Mouse (Mus musculus) frontal cortex, postnatal 36 days (tissue): Measurements from ENCODE around the gene Col10a1.
"Not testable (repeated sequence)": the region's sequence is repeated elsewhere in the genome, so short reads cannot be mapped to it uniquely, and the experiment has no call there.

Experiments
- DNase-seq, 2 experiments: peaks; one replicate each; pipeline ENCODE4 v3.0.0; 2022; ENCODE audit warnings: low spot score in 2 of 2

Gene Col10a1

GRCm38 (mm10) chr10:34389681-34390080 is at the start of gene Col10a1:
Gene Col10a1, plus strand, starts transcription at chr10:34389981.
- no peak for DNase-seq

GRCm38 (mm10) chr10:34341014-34341413 is 48.8 kb upstream of the Col10a1 start:
- DNase-seq, result no peak

GRCm38 (mm10) chr10:34341886-34342285 is 47.9 kb upstream of the Col10a1 start:
- no peak for DNase-seq

- no peak for DNase-seq
Measured at GRCm38 (mm10) chr10:34352166-34352565, 37.6 kb upstream of the Col10a1 start.

GRCm38 (mm10) chr10:34358263-34358662 is 31.5 kb upstream of the Col10a1 start:
- DNase-seq, result no peak

- no peak for DNase-seq
Measured at GRCm38 (mm10) chr10:34363756-34364155, 26.0 kb upstream of the Col10a1 start.

- DNase-seq, result peak in 1 of 2 experiments; percentile 26
Measured at GRCm38 (mm10) chr10:34368138-34368537, 21.6 kb upstream of the Col10a1 start.

GRCm38 (mm10) chr10:34373332-34373731 is 16.4 kb upstream of the Col10a1 start:
- no peak for DNase-seq

GRCm38 (mm10) chr10:34385636-34386035 is 4.1 kb upstream of the Col10a1 start:
- no peak for DNase-seq

GRCm38 (mm10) chr10:34396959-34397358 is 7.2 kb downstream of the Col10a1 start:
- no peak for DNase-seq

GRCm38 (mm10) chr10:34399267-34399666 is 9.5 kb downstream of the Col10a1 start:
- DNase-seq, result no peak

GRCm38 (mm10) chr10:34418204-34418756 is 28.5 kb downstream of the Col10a1 start, which contains the start of gene Nt5dc1:
Gene Nt5dc1, minus strand, starts transcription at chr10:34418552.
- DNase-seq, result peak; percentile 85 to 89

GRCm38 (mm10) chr10:34418794-34419193 is 29.0 kb downstream of the Col10a1 start:
- not testable (repeated sequence) for DNase-seq

GRCm38 (mm10) chr10:34431783-34432182 is 42.0 kb downstream of the Col10a1 start:
- no peak for DNase-seq

- not testable (repeated sequence) for DNase-seq
Measured at GRCm38 (mm10) chr10:34434191-34434590, 44.4 kb downstream of the Col10a1 start.
